Mouse (Mus musculus) adrenal gland, adult 10 weeks (tissue): Measurements from ENCODE around the gene Otud3. TPM values are rescaled to one million over a fixed set of nuclear protein-coding genes. Genes with fewer than 3 reads are reported as not detected.

ENCODE experiments used
- polyA plus RNA-seq: library from polyadenylated mRNA; stranded (reverse); fragments of 350-450 nt; fragmentation: Illumina TruSeq; extraction: RNeasy Lipid Tissue Mini Kit (QIAGEN cat#74804); gene quantifications from one replicate; pipeline ENCODE4 v1.2.3, GENCODE M21; 2014; ENCODE audit warnings: low read depth, low replicate concordance

Gene Otud3
- 2.0 TPM for polyA plus RNA-seq

GRCm38 (mm10) chr4:138913797-138914196 is at the start of gene Otud3:
Gene Otud3, minus strand, starts transcription at chr4:138913945.

GRCm38 (mm10) chr4:138877731-138878130 is 36.0 kb downstream of the Otud3 start, which contains the start of gene Pla2g2e:
Gene Pla2g2e, plus strand, starts transcription at chr4:138877942.

GRCm38 (mm10) chr4:138873864-138874263 is 39.9 kb downstream of the Otud3 start, which contains the start of gene Gm13030:
Gene Gm13030, minus strand, starts transcription at chr4:138873964.

GRCm38 (mm10) chr4:138863344-138863998 is 50.3 kb downstream of the Otud3 start, which contains the start of gene Pla2g5:
Gene Pla2g5, minus strand, starts transcription at chr4:138863482.

Other genes with a start within 250 kb of the Otud3 start
- gene Pla2g2c, start 189.2 kb downstream of the Otud3 start, polyA plus RNA-seq: 0.35 TPM
- gene Ubxn10, start 176.8 kb downstream of the Otud3 start, polyA plus RNA-seq: 0.47 TPM
- 8.3 TPM for gene Pla2g2f, start 156.3 kb downstream of the Otud3 start, polyA plus RNA-seq
- gene Pla2g2d, start 138.2 kb downstream of the Otud3 start, polyA plus RNA-seq: 2.7 TPM
- 15.9 TPM for gene Pla2g5, start 50.5 kb downstream of the Otud3 start, polyA plus RNA-seq
- not detected for gene Gm13030, start 40.0 kb downstream of the Otud3 start, polyA plus RNA-seq
- not detected for gene Pla2g2e, start 36.0 kb downstream of the Otud3 start, polyA plus RNA-seq
- not detected for gene Rnf186, start 53.2 kb upstream of the Otud3 start, polyA plus RNA-seq
- 3.0 TPM for gene Tmco4, start 58.9 kb upstream of the Otud3 start, polyA plus RNA-seq
- not detected for gene Htr6, start 161.6 kb upstream of the Otud3 start, polyA plus RNA-seq
- gene Nbl1, start 179.0 kb upstream of the Otud3 start, polyA plus RNA-seq: 3.0 TPM
- gene Minos1, start 217.2 kb upstream of the Otud3 start, polyA plus RNA-seq: 351 TPM